Mouse (Mus musculus): ENCODE results near the gene Olfr397.

The Olfr397 gene

GRCm38 (mm10) chr11:73960517-73960916, at the start of gene Olfr397:
Olfr397 (plus strand) TSS chr11:73960817.
- WGBS: 62% methylated on average over 1 of the region's 1 CpGs

GRCm38 (mm10) chr11:73936377-73936776, 24.2 kb upstream of the Olfr397 start, which contains the start of gene Olfr23:
Olfr23 (plus strand) TSS chr11:73936677.

GRCm38 (mm10) chr11:73990307-73990706, 29.7 kb downstream of the Olfr397 start, which contains the start of gene Olfr398:
Olfr398 (minus strand) TSS chr11:73990407.

Measured in cerebral cortex, adult 2 months (tissue).